Mouse (Mus musculus) intestine, embryonic 16.5 days (tissue): ENCODE measurements around the gene Rab3il1. TPM values are rescaled to one million over a fixed set of nuclear protein-coding genes. Genes with fewer than 3 reads are reported as not detected.

ENCODE experiments used
- ATAC-seq: fragments of 200-750 bp; cut with Nextera tagmentation; 2 replicates; pipeline ENCODE4 v1.8.0; 2017; ENCODE audit warnings: moderate TSS enrichment, moderate library complexity
- H3K27ac ChIP-seq: fragments of 300-500 bp; sonication (generic); 2 replicates; pipeline ENCODE4 v1.5.1; 2014; ENCODE audit warnings: mild to moderate bottlenecking, low read length
- H3K27me3 ChIP-seq: fragments of 300-500 bp; sonication (generic); replicated peaks from 2 replicates; pipeline ENCODE4 v1.6.1; 2014; ENCODE audit warnings: low read length, control low read depth, mixed read lengths; ENCODE audit not compliant: control insufficient read depth, insufficient read depth
- H3K36me3 ChIP-seq: fragments of 300-500 bp; sonication (generic); 2 replicates; pipeline ENCODE4 v1.6.1; 2014; ENCODE audit warnings: low read length, control low read depth; ENCODE audit not compliant: control insufficient read depth, insufficient read depth
- H3K4me1 ChIP-seq: fragments of 300-500 bp; sonication (generic); 2 replicates; pipeline ENCODE4 v1.6.1; 2014; ENCODE audit warnings: low read length, control low read depth, mixed read lengths; ENCODE audit not compliant: control insufficient read depth, insufficient read depth
- H3K4me2 ChIP-seq: fragments of 300-500 bp; sonication (generic); 2 replicates; pipeline ENCODE4 v1.6.1; 2014; ENCODE audit warnings: low read depth, low read length, control low read depth
- H3K4me3 ChIP-seq: fragments of 300-500 bp; sonication (generic); 2 replicates; pipeline ENCODE4 v1.5.1; 2014; ENCODE audit warnings: mild to moderate bottlenecking, low read length
- H3K9ac ChIP-seq: fragments of 300-500 bp; sonication (generic); 2 replicates; pipeline ENCODE4 v1.6.1; 2014; ENCODE audit warnings: low read depth, low read length
- H3K9me3 ChIP-seq: fragments of 300-500 bp; sonication (generic); 2 replicates; pipeline ENCODE4 v1.6.1; 2016; ENCODE audit warnings: low read length, control low read depth; ENCODE audit not compliant: control insufficient read depth
- WGBS: fragments of 180-500 bp; shearing (Covaris S2); extraction: QIAGEN DNeasy Blood & Tissue Kit; methylation state at CpG from one replicate; pipeline ENCODE4 v1.1.7; 2014; 5-methylcytosine and 5-hydroxymethylcytosine counted together
- polyA plus RNA-seq: library from polyadenylated mRNA; unstranded; fragments of >200 nt; fragmentation: Nextera tagmentation; extraction: Ambion mirVana; gene quantifications from 2 replicates; pipeline ENCODE4 v1.2.1, GENCODE M21; 2015

The Rab3il1 gene
- polyA plus RNA-seq, 1 experiment from 2014 or later = 45.7 TPM

GRCm38 (mm10) chr19:10018527-10018818, 17.0 kb downstream of the Rab3il1 start:
- peak overlapping the region; percentile 75 for H3K9ac ChIP-seq
- H3K9me3 ChIP-seq = no peaks in the 10 kb centered on the region
- ATAC-seq = no peak
- 1% methylated on average over 3 of the region's 3 CpGs for WGBS
- peak overlapping the region; percentile 54 for H3K27ac ChIP-seq
- peak overlapping the region; percentile 93 for H3K4me2 ChIP-seq
- H3K4me3 ChIP-seq = peak overlapping the region; percentile 69
- peaks cover 58% of the 10 kb centered on the region for H3K4me1 ChIP-seq
- no peaks in the 10 kb centered on the region for H3K27me3 ChIP-seq
- no peaks in the 10 kb centered on the region for H3K36me3 ChIP-seq

GRCm38 (mm10) chr19:10019214-10019760, 17.8 kb downstream of the Rab3il1 start:
- Histone ChIP-seq H3K9ac (peak overlapping the region; percentile 75), H3K36me3 (no peaks in the 10 kb centered on the region), H3K4me3 (peak overlapping the region; percentile 69), H3K4me2 (peak overlapping the region; percentile 93), H3K27me3 (no peaks in the 10 kb centered on the region), H3K4me1 (peaks cover 50% of the 10 kb centered on the region), H3K27ac (no peak overlapping the region), H3K9me3 (no peaks in the 10 kb centered on the region)
- 68% methylated on average over 4 of the region's 4 CpGs for WGBS
- no peak for ATAC-seq

- Histone ChIP-seq H3K36me3 (no peaks in the 10 kb centered on the region), H3K27ac (no peak overlapping the region), H3K4me2 (no peak overlapping the region), H3K4me3 (no peak overlapping the region), H3K4me1 (peaks cover 58% of the 10 kb centered on the region), H3K27me3 (no peaks in the 10 kb centered on the region), H3K9ac (no peak overlapping the region), H3K9me3 (no peaks in the 10 kb centered on the region)
- ATAC-seq = no peak
- 87% methylated on average over 2 of the region's 2 CpGs for WGBS
Observed at GRCm38 (mm10) chr19:10021981-10022380, 20.5 kb downstream of the Rab3il1 start.

GRCm38 (mm10) chr19:10022414-10023303, 21.2 kb downstream of the Rab3il1 start:
- Histone ChIP-seq H3K27ac (peak overlapping the region; percentile 25), H3K4me2 (no peak overlapping the region), H3K9ac (no peak overlapping the region), H3K27me3 (no peaks in the 10 kb centered on the region), H3K4me3 (no peak overlapping the region), H3K9me3 (no peaks in the 10 kb centered on the region), H3K4me1 (peaks cover 54% of the 10 kb centered on the region), H3K36me3 (no peaks in the 10 kb centered on the region)
- WGBS = 69% methylated on average over 5 of the region's 5 CpGs
- peak; percentile 6; the same call in 1 of the 2 replicates for ATAC-seq

DNA sequence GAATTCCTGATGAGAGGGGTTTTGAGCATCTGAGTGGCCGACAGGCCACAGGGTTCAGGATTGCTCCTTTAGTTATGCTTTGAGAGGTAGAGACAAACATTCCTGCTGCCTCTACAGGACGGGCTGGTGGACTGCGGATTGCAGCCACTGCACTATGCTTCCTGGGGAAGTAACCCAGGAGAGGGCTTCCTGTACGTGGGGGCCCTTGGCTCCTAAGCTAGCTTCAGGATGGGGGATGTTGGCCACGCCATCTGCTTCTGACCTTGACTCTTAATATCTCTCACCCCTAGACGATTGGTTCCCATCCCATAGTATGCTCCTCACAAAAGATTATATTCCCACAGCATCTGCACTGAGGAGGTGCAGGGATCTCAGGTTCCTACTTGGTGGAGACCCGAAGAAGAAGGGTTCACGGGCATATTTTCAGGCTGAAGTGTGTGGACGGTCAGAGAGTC, 21.9 kb downstream of the Rab3il1 start:
- ATAC-seq = peak; percentile 1; the same call in 1 of the 2 replicates
- Histone ChIP-seq H3K4me3 (no peak overlapping the region), H3K27ac (peak overlapping the region; percentile 28), H3K4me2 (no peak overlapping the region), H3K9me3 (no peaks in the 10 kb centered on the region), H3K36me3 (no peaks in the 10 kb centered on the region), H3K27me3 (no peaks in the 10 kb centered on the region), H3K9ac (no peak overlapping the region), H3K4me1 (peaks cover 51% of the 10 kb centered on the region)
- WGBS = 61% methylated on average over 9 of the region's 9 CpGs

GRCm38 (mm10) chr19:10025169-10025875, 23.9 kb downstream of the Rab3il1 start:
- ATAC-seq = peak; percentile 55

DNA sequence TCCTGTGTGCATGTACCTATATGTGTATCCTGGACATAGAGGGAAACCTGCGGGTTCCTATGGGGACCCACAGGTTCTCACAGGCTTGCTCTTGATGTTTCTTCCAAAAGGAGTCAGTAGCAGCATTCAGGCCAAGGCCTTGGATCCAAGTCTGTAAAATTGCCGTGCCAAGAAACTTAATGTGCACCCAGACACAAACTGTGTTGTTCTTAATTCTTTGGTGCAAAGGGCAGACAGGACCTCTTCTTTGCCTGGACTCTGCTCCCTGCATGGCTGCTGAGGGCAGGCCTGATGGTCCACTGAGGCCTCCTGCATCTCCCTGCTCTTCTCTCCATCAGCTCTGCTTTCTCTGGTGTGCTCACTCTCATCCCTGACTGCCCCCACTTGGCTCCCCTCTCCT, 28.3 kb downstream of the Rab3il1 start:
- 89% methylated on average over 2 of the region's 2 CpGs for WGBS
- no peak overlapping the region for H3K9ac ChIP-seq
- ATAC-seq = no peak

More at GRCm38 (mm10) chr19:10025169-10025875, 23.9 kb downstream of the Rab3il1 start:
- Histone ChIP-seq H3K4me2 (no peak overlapping the region), H3K4me3 (no peak overlapping the region), H3K4me1 (peaks cover 36% of the 10 kb centered on the region), H3K9ac (no peak overlapping the region), H3K27me3 (no peaks in the 10 kb centered on the region), H3K36me3 (no peaks in the 10 kb centered on the region), H3K27ac (peak overlapping the region; percentile 56), H3K9me3 (no peaks in the 10 kb centered on the region)
- 23% methylated on average over 8 of the region's 8 CpGs for WGBS

DNA sequence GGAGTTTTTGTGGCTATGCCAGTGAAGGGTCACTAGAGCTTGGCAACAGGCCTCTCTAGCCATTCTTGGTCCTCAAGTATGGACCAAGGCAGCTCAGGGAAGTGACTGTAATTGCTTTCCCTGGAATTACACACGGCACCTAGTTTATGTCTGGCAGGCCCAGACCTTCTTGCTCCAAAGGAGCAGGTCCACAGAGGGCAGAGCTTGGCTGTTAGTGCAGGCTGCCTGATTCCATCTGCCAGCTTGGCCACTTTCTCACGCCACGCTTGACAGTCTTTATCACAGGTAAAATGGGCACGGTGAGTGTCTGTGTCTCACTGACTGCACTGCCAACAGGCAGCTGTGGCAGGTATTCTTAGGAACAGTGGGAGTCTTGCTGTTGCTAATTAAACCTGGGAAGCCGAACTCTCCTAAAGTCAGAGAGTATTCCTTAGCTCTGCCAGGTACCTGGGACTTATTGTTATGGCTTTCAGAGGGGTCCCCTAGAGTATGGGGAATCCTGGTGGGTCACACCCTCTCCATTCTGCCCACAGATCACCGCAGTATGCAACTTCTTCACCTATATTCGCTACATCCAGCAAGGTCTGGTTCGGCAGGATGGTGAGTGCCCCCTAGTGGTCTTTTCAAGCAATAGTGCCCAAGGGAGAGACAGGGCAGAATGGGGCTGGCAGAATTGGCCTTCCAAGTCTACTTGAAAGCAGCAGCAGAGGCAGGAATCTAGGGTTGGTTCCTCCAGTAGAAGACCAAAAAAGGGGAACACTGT, 31.9 kb downstream of the Rab3il1 start:
- no peaks in the 10 kb centered on the region for H3K9me3 ChIP-seq
- H3K4me2 ChIP-seq = no peak overlapping the region
- ATAC-seq = peak; percentile 18; the same call in 1 of the 2 replicates
- no peak overlapping the region for H3K9ac ChIP-seq
- no peak overlapping the region for H3K4me3 ChIP-seq
- no peaks in the 10 kb centered on the region for H3K27me3 ChIP-seq
- peaks cover 1% of the 10 kb centered on the region for H3K4me1 ChIP-seq
- 41% methylated on average over 8 of the region's 8 CpGs for WGBS
- no peak overlapping the region for H3K27ac ChIP-seq
- H3K36me3 ChIP-seq = no peaks in the 10 kb centered on the region

More for the DNA sequence above, 28.3 kb downstream of the Rab3il1 start:
- H3K4me3 ChIP-seq = no peak overlapping the region
- H3K4me1 ChIP-seq = peaks cover 19% of the 10 kb centered on the region
- H3K27me3 ChIP-seq = no peaks in the 10 kb centered on the region
- no peak overlapping the region for H3K4me2 ChIP-seq
- no peaks in the 10 kb centered on the region for H3K9me3 ChIP-seq
- no peaks in the 10 kb centered on the region for H3K36me3 ChIP-seq
- no peak overlapping the region for H3K27ac ChIP-seq

GRCm38 (mm10) chr19:10034356-10034755, 32.9 kb downstream of the Rab3il1 start:
- H3K36me3 ChIP-seq = no peaks in the 10 kb centered on the region
- H3K4me1 ChIP-seq = peaks cover 8% of the 10 kb centered on the region
- no peak overlapping the region for H3K27ac ChIP-seq
- H3K9ac ChIP-seq = peak overlapping the region; percentile 16; the same call in 1 of the 2 replicates
- H3K4me2 ChIP-seq = no peak overlapping the region
- H3K9me3 ChIP-seq = no peaks in the 10 kb centered on the region
- ATAC-seq = no peak
- no peaks in the 10 kb centered on the region for H3K27me3 ChIP-seq
- WGBS = 87% methylated on average over 5 of the region's 5 CpGs
- no peak overlapping the region for H3K4me3 ChIP-seq
